Mouse (Mus musculus): ENCODE results near the gene Tnnt3. TPM values are rescaled to one million over a fixed set of nuclear protein-coding genes. Genes with fewer than 3 reads are reported as not detected.

The Tnnt3 gene
- total and polyA plus RNA-seq, 2 experiments from 2014 or later, result 1.5 to 3.1 TPM

DNA sequence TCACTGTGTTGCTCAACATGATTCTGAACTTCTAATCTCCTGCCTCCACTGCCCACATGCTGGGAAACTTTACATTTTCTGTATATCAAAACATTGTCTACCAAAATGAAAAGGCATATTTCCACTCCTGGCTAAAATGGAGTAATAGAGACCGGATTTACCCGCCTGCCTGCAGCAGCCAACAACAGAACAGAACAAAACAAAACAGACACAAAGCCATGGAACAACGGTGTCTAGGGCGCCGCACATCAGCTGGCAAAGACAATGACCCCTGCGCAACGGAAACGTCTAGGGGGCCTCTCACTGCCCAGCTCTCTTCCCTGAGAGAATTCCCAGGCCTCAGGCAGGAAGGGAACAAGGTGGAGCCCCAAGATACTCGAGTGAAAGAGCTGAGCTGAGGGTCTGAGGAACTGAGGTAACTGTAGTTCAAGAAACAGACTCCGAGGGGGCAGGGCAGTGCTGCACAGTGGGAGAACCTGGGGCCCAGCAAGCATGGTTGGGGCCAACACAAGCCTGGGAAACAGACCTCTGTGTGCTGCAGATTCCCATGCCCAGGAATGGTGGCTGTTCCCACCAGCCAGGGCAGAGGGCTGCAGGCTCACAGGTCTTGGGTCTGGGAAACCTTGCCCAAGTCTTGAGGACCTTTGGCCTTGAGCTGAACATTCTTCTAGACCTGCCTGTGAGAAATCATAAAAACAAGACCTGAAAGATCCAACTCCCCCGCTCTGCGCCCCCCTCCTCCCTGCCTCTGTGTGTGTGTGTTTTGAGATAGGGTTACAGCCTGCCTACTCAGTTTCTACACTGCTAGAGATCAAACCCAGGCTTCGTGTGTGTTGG, 26.9 kb downstream of the Tnnt3 start:
- Histone ChIP-seq H3K9ac (replicated peaks; ENCODE audit: low read length, poor library complexity, severe bottlenecking) (no peak overlapping the region), H3K4me2 (ENCODE audit: low read depth, low read length, poor library complexity, severe bottlenecking) (no peak overlapping the region), H3K27ac (ENCODE audit: low read depth, low read length) (no peak overlapping the region; the same call in 1 of the 2 replicates), H3K9me3 (ENCODE audit: low read length) (no peaks in the 10 kb centered on the region), H3K4me1 (ENCODE audit: insufficient read depth, low read length) (no peaks in the 10 kb centered on the region), H3K4me3 (ENCODE audit: low read depth, low read length) (no peak overlapping the region), H3K27me3 (ENCODE audit: insufficient read depth, low read length) (no peaks in the 10 kb centered on the region), H3K36me3 (ENCODE audit: insufficient read depth, low read length) (no peaks in the 10 kb centered on the region)
- 28% methylated on average over 13 of the region's 13 CpGs for WGBS
- DNase-seq (ENCODE audit: low spot score), result no peak
- TF ChIP-seq CTCF (IDR thresholded peaks at IDR 0.05), result no peak
- ATAC-seq (ENCODE audit: low FRiP score), result no peak

DNA sequence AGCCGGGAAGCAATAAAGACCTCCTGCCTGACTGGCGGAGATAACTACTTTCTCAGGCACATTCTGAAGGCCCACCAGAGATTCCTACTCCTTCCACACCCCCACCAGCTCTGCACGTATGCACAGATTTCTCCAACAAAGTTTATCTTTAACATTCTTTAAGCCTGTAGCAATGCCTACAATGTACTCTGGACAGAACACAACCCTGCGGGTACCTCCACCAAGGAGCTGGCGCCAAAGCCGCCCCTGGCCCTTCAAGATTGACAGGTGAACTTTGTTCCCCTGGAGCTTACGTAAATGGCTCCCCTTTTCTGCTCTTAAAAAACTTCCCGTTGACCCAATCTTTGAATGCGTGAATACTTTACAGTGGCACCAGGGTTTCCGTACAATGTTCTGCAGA, 30.7 kb downstream of the Tnnt3 start:
- 70% methylated on average over 10 of the region's 10 CpGs for WGBS
- Histone ChIP-seq H3K4me2 (ENCODE audit: low read depth, low read length, poor library complexity, severe bottlenecking) (no peak overlapping the region), H3K9me3 (ENCODE audit: low read length) (no peaks in the 10 kb centered on the region), H3K4me1 (ENCODE audit: insufficient read depth, low read length) (peaks cover 8% of the 10 kb centered on the region; the same call in 1 of the 2 replicates), H3K4me3 (ENCODE audit: low read depth, low read length) (no peak overlapping the region), H3K27ac (ENCODE audit: low read depth, low read length) (no peak overlapping the region), H3K36me3 (ENCODE audit: insufficient read depth, low read length) (no peaks in the 10 kb centered on the region), H3K9ac (replicated peaks; ENCODE audit: low read length, poor library complexity, severe bottlenecking) (no peak overlapping the region), H3K27me3 (ENCODE audit: insufficient read depth, low read length) (no peaks in the 10 kb centered on the region)
- no peak for DNase-seq (ENCODE audit: low spot score)
- no peak for TF ChIP-seq CTCF (IDR thresholded peaks at IDR 0.05)
- ATAC-seq (ENCODE audit: low FRiP score), result no peak

DNA sequence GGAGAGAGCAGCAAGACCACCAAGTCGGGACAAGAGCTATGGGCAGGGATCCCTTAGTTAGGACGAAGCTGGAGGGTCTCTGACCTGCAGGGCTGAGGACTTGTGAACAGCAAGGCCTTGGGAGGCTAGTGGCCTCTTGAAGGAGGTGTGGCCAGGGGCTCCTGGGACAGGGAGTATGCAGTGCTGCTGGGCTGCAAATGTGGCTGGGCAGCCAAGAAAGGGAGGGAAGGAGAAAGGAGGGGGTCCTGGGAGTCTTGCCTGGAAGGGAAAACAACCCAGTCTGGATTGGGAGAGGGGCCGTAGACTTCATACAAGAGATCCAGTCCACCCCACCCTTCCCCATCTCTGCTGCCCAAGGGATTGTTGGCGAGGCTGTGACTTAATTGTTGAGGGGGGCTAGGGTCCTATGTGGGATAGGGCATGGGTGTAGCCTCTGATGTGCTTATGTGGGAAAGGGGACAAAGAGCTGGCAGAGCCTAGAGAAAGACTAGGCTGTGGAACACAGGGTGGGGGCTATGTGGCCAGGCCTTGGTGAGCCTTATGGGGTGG, 33.4 kb downstream of the Tnnt3 start:
- H3K9me3 ChIP-seq (ENCODE audit: low read length), result no peaks in the 10 kb centered on the region
- no peak for DNase-seq (ENCODE audit: low spot score)
- H3K4me1 ChIP-seq (ENCODE audit: insufficient read depth, low read length), result peaks cover 8% of the 10 kb centered on the region; the same call in 1 of the 2 replicates
- ATAC-seq (ENCODE audit: low FRiP score), result peak; percentile 5; the same call in 1 of the 2 replicates
- 0 out of 2 replicates have a peak overlapping the region, but pooled peaks have one; percentile 74 for H3K27ac ChIP-seq (ENCODE audit: low read depth, low read length)
- H3K9ac ChIP-seq (replicated peaks; ENCODE audit: low read length, poor library complexity, severe bottlenecking), result no peak overlapping the region
- no peaks in the 10 kb centered on the region for H3K27me3 ChIP-seq (ENCODE audit: insufficient read depth, low read length)
- H3K36me3 ChIP-seq (ENCODE audit: insufficient read depth, low read length), result no peaks in the 10 kb centered on the region; the same call in 1 of the 2 replicates
- H3K4me2 ChIP-seq (ENCODE audit: low read depth, low read length, poor library complexity, severe bottlenecking), result peak overlapping the region; percentile 73; the same call in 1 of the 2 replicates
- no peak overlapping the region for H3K4me3 ChIP-seq (ENCODE audit: low read depth, low read length)
- WGBS, result 89% methylated on average over 4 of the region's 4 CpGs
- no peak for TF ChIP-seq CTCF (IDR thresholded peaks at IDR 0.05)

DNA sequence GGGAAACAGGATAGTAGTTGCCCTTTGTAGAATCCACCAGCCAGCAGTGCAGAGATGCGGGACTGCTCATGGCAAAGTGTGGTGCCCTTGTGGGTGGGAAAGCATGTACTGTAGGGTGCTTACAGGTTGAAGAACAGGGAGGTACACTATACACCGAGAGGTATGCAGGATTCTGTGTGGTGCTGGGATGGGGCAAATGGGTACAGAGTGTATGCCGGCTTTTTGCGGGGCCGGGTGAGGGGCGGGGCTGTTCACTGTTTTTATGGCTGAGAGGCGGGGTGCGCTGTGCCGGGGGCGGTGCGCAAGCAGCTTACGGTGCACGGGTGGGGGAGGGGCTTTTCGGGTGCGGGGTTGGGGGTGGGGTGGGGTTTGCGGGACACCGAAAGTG, 34.0 kb downstream of the Tnnt3 start, which contains the start of gene Mrpl23:
Mrpl23 (plus strand) TSS at position 16 of the 388 bp plus-strand sequence.
- Histone ChIP-seq H3K4me1 (ENCODE audit: insufficient read depth, low read length) (peaks cover 8% of the 10 kb centered on the region; the same call in 1 of the 2 replicates), H3K9ac (replicated peaks; ENCODE audit: low read length, poor library complexity, severe bottlenecking) (peak within 1 kb of the TSS; percentile 75), H3K27ac (ENCODE audit: low read depth, low read length) (peak within 1 kb of the TSS; percentile 74), H3K4me3 (ENCODE audit: low read depth, low read length) (peak within 1 kb of the TSS; percentile 76), H3K9me3 (ENCODE audit: low read length) (no peaks in the 10 kb centered on the region), H3K27me3 (ENCODE audit: insufficient read depth, low read length) (no peaks in the 10 kb centered on the region), H3K36me3 (ENCODE audit: insufficient read depth, low read length) (no peaks in the 10 kb centered on the region; the same call in 1 of the 2 replicates), H3K4me2 (ENCODE audit: low read depth, low read length, poor library complexity, severe bottlenecking) (peak within 1 kb of the TSS; percentile 73)
- ATAC-seq (ENCODE audit: low FRiP score) (peak; percentile 73), DNase-seq (ENCODE audit: low spot score) (no peak)
- 5% methylated on average over 15 of the region's 17 CpGs for WGBS
- no peak for TF ChIP-seq CTCF (IDR thresholded peaks at IDR 0.05)

DNA sequence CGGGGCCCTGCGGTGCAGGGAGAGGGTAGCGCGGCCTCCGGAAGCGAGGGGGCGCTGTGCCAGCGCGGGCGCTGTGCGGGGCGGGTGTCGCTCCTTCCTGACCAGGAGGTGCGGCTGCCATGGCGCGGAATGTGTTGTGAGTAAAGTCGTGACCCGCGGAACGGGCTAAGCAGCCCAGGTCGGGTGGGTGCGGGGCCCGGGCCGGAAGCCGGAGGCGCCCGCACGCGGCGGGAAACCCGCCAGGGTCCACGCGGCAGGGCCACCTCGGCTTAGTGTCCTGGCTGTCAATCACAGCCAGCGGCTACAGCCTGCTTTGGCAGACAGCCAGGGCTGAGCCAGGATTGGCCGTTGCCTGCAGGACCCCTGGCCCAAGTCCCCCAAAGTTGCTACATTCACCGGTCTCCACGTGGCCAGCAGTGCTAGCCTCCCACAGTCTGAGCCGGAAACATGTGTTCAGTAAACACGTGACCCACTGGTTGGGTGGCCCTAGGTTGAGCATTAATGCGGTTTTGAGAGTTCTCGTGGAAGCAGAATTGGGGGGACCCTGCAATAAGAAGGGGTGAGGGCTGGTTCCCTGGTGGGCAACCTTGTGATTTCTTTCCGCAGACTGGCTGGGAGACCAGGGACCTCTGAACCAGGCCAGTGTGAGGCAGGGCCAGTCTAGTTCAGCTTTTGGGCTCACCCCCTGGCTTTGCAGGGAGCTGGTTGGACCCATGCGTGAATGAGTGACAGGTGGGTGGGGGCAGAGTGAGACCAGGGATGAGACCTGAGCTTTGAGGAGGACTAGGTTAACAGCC, 34.6 kb downstream of the Tnnt3 start:
- Histone ChIP-seq H3K36me3 (ENCODE audit: insufficient read depth, low read length) (no peaks in the 10 kb centered on the region; the same call in 1 of the 2 replicates), H3K9me3 (ENCODE audit: low read length) (no peaks in the 10 kb centered on the region), H3K27ac (ENCODE audit: low read depth, low read length) (peak overlapping the region; percentile 74), H3K9ac (replicated peaks; ENCODE audit: low read length, poor library complexity, severe bottlenecking) (peak overlapping the region; percentile 75), H3K4me3 (ENCODE audit: low read depth, low read length) (peak overlapping the region; percentile 76), H3K27me3 (ENCODE audit: insufficient read depth, low read length) (no peaks in the 10 kb centered on the region), H3K4me1 (ENCODE audit: insufficient read depth, low read length) (peaks cover 8% of the 10 kb centered on the region; the same call in 1 of the 2 replicates), H3K4me2 (ENCODE audit: low read depth, low read length, poor library complexity, severe bottlenecking) (peak overlapping the region; percentile 73)
- DNase-seq (ENCODE audit: low spot score), result peak; percentile 93
- peak; percentile 91 for ATAC-seq (ENCODE audit: low FRiP score)
- peak; percentile 82 for TF ChIP-seq CTCF (IDR thresholded peaks at IDR 0.05)
- under 1% methylated on average over 27 of the region's 44 CpGs for WGBS

Data from midbrain, postnatal 0 days (tissue).